Mouse (Mus musculus) v-Abl transformed pro-B cells (cell line): ENCODE results near the gene Csnk2a1.
"Not testable (repeated sequence)": the region's sequence is repeated elsewhere in the genome, so short reads cannot be mapped to it uniquely, and the experiment has no call there.

Experiments used
- in situ Hi-C, 2 experiments: fragments of 400-800 bp; cut with MboI; formaldehyde crosslinking; loops; one replicate each; pipeline ENCODE4 v1.15.1; 2025; ENCODE audit not compliant: unreplicated experiment in 2 of 2

The Csnk2a1 gene

DNA sequence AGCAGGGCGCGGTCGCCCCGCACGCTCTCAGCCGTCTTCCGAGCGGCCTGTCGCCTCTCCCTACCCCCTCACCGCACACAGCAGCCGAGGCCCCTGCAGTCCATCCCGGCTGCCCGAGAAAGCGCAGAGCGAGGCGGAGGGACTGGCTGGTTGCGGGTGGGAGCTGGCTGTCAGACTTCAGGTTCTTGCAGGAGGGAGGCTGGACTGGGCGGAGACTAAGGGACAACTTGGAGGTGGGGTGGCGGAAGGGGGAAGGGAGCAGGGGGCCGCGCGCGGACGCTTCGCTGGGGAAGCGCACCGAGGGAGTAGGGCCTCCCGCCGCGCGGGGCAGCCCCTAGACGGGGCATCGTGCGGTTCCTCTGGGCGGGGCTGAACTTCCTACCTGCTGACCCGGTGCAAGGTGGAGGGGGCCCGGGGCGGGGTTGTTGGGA is 427 bp downstream of the Csnk2a1 start:
- in situ Hi-C loops, result loop anchor here (10.0 to 25.0 kb wide), 3 partner anchors 138 to 1365 kb away; partner anchors contain the start of gene Fkbp1a (in 1 of the 2)

GRCm38 (mm10) chr2:152230046-152230445 is 3.4 kb downstream of the Csnk2a1 start:
- in situ Hi-C loops, result loop anchor here in 1 of 2 experiments (25.0 kb wide), 2 partner anchors 693 to 1368 kb away; partner anchors contain the start of gene Fkbp1a

DNA sequence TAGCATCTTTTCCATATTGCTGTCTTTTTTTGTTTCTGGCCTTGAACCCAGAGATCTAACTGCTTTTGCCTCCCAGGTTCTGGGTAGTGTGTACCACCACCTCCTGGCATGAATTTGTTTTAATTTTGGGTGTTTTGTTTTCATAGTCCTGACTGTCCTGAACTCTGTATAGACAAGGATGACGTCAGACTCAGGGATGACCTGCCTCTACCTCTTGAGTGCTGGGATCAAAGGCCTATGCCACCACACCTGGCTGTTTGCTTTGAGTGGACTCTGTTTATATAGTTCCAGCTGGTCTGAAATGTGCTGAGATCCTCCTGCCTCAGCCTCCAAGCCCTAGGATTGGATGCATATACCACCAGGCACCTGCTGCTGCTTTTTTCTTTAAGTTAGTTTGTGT is 11.3 kb downstream of the Csnk2a1 start:
- in situ Hi-C loops, result loop anchor here in 1 of 2 experiments (25.0 kb wide), 2 partner anchors 701 to 1376 kb away; partner anchors contain the start of gene Fkbp1a

GRCm38 (mm10) chr2:152240580-152240979 is 13.9 kb downstream of the Csnk2a1 start:
- in situ Hi-C loops, result loop anchor here in 1 of 2 experiments (25.0 kb wide), 2 partner anchors 703 to 1378 kb away; partner anchors contain the start of gene Fkbp1a

DNA sequence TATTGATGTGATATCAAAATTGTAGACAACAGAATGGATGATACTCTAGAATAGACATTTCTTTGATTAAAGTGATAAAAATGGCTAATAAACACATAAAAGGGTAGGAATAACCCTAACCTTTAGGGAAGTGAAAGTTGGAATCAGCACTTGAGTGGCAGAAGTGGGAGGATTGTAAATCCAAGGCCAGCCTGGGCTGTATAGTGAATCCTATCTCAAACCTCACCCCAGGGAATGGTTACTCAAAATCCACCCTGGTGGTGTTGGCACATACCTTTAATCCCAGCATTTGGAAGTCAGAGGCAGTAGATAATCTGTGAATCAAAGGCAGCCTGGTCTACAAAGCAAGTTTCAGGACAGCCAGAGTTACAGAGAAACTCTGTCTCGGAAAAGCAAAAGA is 20.6 kb downstream of the Csnk2a1 start:
- in situ Hi-C loops, result loop anchor here in 1 of 2 experiments (25.0 kb wide), 2 partner anchors 710 to 1385 kb away; partner anchors contain the start of gene Fkbp1a

- in situ Hi-C loops, result no loop called here
Observed at GRCm38 (mm10) chr2:152250511-152250910, 23.9 kb downstream of the Csnk2a1 start.

- in situ Hi-C loops, result no loop called here
Observed at GRCm38 (mm10) chr2:152259739-152260138, 33.1 kb downstream of the Csnk2a1 start.

- in situ Hi-C loops, result loop anchor here in 1 of 2 experiments (10.0 kb wide), 1 partner anchor 91 kb away; no protein-coding TSS in a partner anchor
Observed at GRCm38 (mm10) chr2:152273639-152274038, 47.0 kb downstream of the Csnk2a1 start.

DNA sequence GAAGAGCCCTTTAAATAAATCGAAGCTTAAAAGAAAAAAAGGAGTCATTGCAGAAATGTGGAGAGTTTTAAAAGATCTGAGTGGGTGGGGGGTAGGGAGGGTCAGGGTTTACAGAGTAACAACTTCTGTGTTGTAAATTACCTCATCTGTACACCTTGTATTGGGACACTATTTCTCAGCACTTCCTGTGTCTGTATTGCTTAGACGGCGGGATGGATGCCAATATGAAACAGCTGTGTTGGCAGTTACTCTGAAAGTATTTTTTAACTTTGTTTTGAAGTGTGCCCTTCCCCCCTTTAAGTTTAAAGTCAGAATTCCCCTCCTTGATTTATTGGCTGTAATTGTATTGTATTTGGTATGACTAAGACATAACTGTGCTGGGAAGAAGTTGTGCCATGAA is 54.8 kb downstream of the Csnk2a1 start:
- in situ Hi-C loops, result no loop called here

GRCm38 (mm10) chr2:152287560-152287959 is 60.9 kb downstream of the Csnk2a1 start:
- in situ Hi-C loops, result no loop called here

GRCm38 (mm10) chr2:152288046-152288445 is 61.4 kb downstream of the Csnk2a1 start:
- in situ Hi-C loops, result no loop called here

GRCm38 (mm10) chr2:152289623-152290022 is 63.0 kb downstream of the Csnk2a1 start:
- in situ Hi-C loops, result not testable (repeated sequence)

GRCm38 (mm10) chr2:152292475-152292874 is 65.8 kb downstream of the Csnk2a1 start:
- in situ Hi-C loops, result no loop called here

DNA sequence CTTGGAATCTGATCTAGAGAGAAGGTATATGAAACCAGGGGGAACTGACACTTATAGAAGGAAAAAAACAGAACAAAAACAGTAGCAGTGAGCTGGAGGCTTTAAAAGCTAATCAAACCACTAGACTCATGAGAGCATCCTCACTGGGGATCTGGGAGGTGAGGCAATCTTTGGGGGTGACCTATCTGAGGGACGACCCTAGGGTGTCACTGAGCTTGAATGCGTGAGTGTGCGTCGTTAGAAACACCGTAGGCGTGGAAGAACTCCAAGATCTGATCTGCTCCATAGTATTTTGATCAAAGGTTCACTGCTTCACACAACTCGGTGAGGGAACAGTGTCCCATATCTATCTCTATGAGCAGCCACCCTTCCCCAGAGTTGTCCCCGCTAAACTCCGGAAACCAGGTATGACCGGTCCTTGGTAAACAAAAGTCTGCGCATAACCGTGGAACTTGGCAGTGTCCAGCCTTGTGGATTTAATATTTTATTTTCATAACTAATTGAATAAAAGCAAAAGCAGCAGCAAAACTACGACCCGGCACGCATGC is 66.6 kb downstream of the Csnk2a1 start:
- in situ Hi-C loops, result no loop called here

DNA sequence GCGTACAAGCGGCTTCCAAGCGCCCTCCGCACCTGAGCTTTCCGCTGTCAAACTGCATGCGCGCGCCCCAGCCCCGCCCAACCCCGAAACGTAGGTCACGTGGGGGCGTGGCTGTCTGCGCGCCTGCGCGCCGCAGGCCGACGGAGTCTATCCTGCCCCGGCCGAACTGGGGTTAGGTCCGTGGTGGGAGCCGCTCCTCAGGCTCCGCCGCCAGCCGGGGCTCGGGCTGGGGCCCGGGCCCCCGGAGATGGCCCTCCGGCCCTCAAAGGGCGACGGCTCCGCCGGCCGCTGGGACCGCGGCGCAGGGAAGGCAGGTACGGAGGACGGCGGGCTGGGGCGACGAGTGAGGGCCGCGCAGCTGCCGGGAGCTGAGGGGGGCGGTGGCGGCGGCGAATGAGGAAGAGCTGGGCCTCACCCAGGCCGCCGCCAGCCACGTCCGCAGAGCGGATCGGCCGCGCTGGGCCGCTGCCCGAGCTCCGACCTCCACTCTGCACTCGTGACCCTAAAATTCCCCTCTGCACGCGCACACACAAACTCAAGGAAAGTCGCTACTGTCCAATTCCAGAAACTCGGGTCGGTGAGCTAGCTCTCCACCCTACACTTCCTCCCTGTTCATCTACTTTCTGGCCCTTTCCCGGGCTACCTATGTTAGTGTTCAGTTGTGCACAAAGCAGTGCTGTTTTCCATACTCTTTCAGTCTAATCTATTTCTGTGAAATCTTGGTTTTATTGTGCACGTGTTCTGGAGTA is 67.3 kb downstream of the Csnk2a1 start, which contains the start of gene Tbc1d20:
Gene Tbc1d20 (plus strand): TSS at position 102 of the 749 bp plus-strand sequence.
- in situ Hi-C loops, result no loop called here

- in situ Hi-C loops, result no loop called here
Observed at GRCm38 (mm10) chr2:152294541-152294940, 67.9 kb downstream of the Csnk2a1 start.

- in situ Hi-C loops, result no loop called here
Observed at GRCm38 (mm10) chr2:152302862-152303261, 76.2 kb downstream of the Csnk2a1 start.

DNA sequence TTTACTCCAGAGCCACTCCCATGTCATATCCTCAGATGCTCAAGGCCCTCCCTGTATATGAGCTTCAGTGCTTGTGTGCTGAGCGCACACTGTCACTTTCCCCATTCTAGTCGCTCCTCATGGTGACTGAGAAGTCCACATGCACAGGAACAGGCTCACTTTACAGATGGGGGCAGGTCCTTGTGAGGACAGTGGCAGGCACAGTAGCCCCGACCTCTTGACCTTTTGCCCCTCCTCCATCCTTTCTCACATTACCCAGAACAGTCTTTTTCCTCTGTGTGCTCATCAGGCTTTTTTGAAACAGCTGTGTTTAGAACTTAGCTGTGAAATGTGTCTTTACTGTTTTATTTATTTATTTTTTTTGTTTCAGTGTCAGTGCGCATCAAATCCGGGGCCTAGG is 77.1 kb downstream of the Csnk2a1 start:
- in situ Hi-C loops, result no loop called here

- in situ Hi-C loops, result no loop called here
Observed at GRCm38 (mm10) chr2:152305480-152305879, 78.8 kb downstream of the Csnk2a1 start.

GRCm38 (mm10) chr2:152307186-152307585 is 80.5 kb downstream of the Csnk2a1 start:
- in situ Hi-C loops, result no loop called here

- in situ Hi-C loops, result no loop called here
Observed at GRCm38 (mm10) chr2:152312996-152313395, 86.4 kb downstream of the Csnk2a1 start.

DNA sequence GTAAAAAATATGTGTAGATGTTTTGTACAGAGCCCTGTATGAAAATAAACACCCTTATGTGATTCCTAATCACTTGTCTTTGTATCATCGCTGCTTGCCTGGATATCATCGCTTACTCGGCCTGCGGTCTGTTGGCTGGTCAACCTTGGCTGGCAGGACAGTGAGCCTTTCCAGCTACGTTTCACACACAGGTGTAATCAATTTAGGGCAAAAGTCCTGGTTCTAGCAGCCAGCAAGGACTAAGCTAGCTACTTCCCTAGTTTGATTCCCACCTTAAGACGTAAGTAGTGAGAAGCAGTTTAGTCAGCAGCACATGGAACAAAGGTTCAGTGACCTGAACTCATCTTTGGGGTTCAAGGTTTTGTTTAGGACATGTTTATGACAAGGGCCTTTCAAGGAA is 87.3 kb downstream of the Csnk2a1 start:
- in situ Hi-C loops, result no loop called here
